Mouse (Mus musculus): ENCODE measurements around the gene Slc11a2.

GRCm38 (mm10) chr15:100443126-100443922 lies 18.5 kb upstream of the Slc11a2 start:
- TF ChIP-seq POLR2A (IDR thresholded peaks at IDR 0.05; ENCODE audit: borderline replicate concordance, extremely low read depth, low read depth, low read length), result peak; percentile 69; the same call in 1 of the 2 replicates
- no peak for TF ChIP-seq CTCF (IDR thresholded peaks at IDR 0.05; ENCODE audit: insufficient read depth, low read length)
